Mouse (Mus musculus): Measurements from ENCODE around the gene Prr18.
A peak's percentile ranks its signal among the peaks of the same experiment; 100 is the strongest.

Prr18 gene

DNA sequence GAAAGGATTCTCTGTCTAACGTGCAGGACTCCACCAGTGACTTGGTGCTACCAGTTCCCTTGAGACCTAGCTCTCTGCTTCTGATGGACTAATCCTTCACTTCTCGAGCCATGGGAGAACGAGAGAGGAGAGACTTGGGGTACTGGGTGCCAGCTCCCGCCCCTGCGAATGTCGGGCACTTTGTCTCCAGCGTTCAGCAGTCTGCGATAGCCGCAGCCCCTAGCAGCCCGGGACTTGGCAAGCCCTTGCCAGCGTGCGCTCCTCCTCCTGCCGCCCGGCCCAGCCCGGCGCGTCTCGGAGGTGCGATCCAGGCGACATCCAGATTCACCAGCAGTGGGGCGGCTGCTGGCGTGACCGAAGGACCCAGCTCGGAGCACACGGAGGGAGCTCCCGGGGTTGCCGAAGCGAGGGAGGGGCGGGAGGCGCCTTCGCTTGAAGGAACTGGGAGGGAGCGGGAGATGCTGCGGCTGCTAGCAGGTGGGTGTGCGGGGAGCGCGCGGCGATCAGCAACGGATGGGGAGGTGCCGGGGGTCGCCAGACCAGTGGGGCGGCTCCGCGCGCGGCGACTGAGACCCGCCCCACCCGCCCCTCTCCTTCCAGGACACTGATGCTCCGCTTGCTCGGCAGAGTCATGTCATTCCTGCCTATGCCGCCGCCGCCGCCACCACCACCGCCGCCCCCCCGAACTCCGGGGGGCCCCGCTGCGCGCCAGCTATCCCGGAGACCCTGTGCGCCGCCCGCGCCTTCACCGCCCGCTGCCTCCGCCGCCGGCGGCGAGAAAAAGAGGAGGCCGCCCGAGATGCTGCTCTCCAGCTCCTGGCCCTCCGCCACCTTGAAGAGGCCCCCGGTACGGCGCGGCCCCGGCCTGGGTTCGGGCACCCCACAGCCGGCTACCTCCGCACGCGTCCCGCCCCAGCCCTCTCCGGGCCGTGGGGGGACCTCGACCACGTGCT is 3.4 kb downstream of the Prr18 start:
- no peak for DNase-seq (ENCODE audit: low spot score)

- DNase-seq (ENCODE audit: low spot score), result no peak
Observed at GRCm38 (mm10) chr17:8341360-8341963, 4.2 kb downstream of the Prr18 start.

GRCm38 (mm10) chr17:8342706-8343105 is 5.4 kb downstream of the Prr18 start:
- DNase-seq (ENCODE audit: low spot score), result no peak

DNA sequence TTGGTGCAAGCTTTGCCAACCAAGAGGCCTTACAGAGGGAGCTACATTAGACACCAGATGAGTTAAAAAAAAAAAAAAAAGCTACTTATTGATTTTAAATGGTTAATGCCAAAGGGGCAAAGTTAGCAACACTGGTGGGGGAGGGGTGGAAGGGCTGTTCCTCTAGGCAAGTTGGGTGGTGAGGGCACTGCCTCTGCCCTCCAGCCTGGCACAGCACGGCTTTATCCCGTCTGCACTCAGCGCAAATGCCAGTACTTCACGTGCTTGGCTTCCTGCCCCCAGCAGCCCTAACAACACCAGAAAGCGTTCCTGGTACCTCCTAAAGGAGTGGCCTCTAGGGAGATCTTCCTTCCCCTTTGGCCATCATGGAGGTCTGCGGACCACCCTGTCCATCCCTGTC is 6.2 kb downstream of the Prr18 start:
- DNase-seq (ENCODE audit: low spot score), result no peak

DNA sequence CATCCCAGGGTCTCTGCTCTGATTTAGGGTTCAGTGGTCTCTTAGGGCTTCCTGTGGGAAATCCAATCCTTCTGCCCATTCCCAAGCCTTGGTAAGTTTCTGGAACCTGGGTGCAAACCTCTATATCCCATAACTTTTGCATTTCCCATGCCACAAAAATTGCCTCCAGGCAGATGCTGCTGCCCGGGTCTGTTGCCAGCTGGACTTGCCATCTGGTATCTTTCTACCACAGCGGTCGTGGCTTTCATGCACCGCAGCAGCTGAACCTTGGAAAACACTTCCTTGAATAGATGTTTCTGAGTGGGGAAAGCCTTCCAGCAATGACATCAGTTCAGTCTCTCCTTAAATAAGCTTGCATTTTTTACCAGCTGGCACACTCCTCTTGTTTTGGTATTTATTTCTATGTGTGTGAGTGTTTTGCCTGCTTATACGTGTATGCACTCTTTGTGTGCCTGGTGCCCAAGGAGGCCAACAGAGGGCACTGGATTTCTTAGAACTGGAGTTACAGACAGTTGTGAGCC is 10.6 kb downstream of the Prr18 start:
- no peak for DNase-seq (ENCODE audit: low spot score)

GRCm38 (mm10) chr17:8348941-8349340 is 11.7 kb downstream of the Prr18 start:
- DNase-seq (ENCODE audit: low spot score), result no peak

- no peak for DNase-seq (ENCODE audit: low spot score)
Observed at GRCm38 (mm10) chr17:8351088-8351487, 13.8 kb downstream of the Prr18 start.

DNA sequence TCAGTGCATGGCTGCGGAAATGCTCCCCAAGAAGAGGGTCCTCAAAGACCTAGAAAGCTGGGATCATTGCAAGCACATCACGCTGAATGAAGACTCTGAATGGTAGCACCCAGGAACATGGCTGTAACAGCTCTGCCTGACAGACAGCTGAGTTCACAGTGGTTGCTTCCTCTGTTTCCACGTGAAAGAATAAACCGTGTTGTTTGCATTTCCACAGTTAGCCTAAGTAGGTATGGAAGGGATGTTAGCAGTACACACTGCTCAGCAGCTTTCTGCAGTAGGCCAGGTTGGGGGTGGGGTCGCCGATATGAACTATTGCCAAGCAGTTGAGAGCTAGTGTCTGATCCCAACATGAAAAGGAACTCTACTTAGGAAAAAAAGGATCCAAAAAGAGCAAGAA is 18.4 kb downstream of the Prr18 start, which contains the start of gene T2:
Gene T2 (plus strand): TSS at position 301 of the 400 bp plus-strand sequence.
- DNase-seq (ENCODE audit: low spot score), result no peak

DNA sequence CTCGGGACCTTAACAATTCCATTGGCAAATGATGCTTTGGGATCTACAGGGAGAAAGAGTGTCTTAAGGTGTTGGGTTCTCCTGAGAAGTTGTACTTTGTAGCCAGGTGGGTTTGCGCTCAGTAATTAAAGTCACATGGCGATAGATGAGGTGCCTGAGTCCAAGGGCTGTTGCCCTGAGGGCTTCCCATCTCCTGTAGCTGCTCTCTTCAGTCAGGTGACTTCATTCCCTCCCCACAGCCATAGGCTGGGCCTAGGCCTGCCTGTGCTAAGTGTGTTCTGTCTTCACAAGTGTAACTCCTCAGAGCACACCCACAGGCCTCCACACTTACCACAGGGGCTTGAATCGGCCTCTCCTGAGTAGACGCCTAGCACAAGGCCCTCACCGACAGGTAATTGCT is 20.2 kb downstream of the Prr18 start:
- no peak for DNase-seq (ENCODE audit: low spot score)

DNA sequence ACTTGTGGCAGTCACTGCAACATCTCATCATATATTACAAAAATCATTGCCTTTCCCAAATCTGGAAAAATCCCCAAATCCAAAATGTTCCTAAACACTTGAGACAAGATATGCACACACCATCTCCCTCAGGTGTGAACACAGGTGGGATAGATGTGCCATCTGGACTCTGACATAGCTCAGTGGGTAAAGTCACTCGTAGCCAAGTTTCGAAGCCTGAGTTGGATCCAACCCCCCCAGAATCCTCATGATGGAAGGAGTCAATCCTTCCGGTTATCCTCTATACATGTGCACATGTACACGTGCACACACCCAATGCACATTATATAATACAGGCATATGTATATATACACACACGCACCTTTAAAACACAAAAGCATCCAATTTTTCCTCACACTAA is 23.6 kb downstream of the Prr18 start:
- no peak for DNase-seq (ENCODE audit: low spot score)

GRCm38 (mm10) chr17:8361281-8362103 is 24.2 kb downstream of the Prr18 start:
- DNase-seq (ENCODE audit: low spot score), result no peak

DNA sequence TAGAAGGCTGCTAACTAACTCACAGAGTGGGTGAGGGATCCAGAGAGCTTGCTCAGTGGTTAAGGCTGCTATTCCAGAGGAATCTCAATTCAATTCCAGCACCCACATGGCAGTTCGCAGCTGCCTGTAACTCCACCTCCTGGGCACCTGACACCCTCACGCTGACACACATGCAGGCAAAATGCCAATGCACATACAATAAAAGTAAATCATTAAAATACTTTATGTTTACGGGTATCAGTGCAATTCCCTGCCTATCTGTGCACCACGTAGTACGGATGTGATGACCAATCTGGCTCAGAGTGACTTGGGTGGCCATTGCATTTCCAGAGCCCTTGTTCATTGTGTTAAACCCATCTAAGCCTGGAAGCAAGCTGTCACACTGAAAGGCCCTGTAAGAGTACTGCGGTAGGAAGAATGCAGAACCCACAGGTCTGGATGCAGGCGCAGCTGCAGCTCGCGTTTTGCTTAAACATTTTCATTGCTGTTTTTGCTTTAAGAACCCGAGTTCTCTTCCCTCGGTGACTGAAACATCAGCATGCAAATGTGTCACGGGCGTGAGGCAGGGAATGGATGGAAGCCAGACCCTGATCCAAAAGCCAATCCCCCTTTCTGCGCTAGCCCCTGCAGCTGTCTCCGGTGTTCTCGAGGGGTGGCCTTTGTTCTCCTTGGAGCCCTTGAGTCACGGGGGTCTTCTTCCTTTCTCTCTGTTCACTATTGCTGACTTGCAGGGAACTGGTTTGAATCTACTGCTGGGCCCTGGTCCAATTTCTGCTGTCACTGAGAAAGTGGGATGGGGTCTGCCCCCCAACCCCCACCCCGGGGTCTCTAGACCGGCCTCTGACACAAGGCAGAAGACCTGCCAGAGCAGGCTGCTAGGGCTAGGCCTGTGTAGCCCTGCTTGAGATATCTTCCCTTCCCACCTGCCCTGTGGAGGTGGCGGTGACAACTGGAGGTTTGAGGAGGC is 30.5 kb downstream of the Prr18 start:
- no peak for DNase-seq (ENCODE audit: low spot score)

GRCm38 (mm10) chr17:8368570-8368969 is 31.3 kb downstream of the Prr18 start:
- no peak for DNase-seq (ENCODE audit: low spot score)

DNA sequence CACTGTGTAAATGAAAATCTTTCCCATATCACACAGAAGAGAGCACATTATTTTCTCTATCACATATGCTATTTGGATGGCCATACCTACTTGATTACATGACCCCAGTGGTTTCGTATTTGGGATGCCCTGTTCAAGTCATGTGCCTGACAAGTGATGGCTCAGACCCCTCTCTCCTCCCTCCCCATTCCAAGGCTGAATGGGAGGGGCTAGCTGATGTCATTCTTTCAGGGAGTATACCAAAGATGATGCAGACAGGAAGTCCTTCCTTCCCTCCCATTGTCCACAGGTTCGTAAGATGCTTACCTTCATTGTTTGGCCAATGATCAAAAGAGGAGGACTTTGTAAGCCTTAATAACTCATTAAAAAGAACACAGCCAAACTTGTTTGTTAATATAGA is 31.9 kb downstream of the Prr18 start:
- DNase-seq (ENCODE audit: low spot score), result no peak

- DNase-seq (ENCODE audit: low spot score), result no peak
Observed at GRCm38 (mm10) chr17:8370634-8371229, 33.5 kb downstream of the Prr18 start.

GRCm38 (mm10) chr17:8371834-8372233 is 34.6 kb downstream of the Prr18 start:
- no peak for DNase-seq (ENCODE audit: low spot score)

GRCm38 (mm10) chr17:8372286-8373046 is 35.2 kb downstream of the Prr18 start:
- peak; percentile 45 for DNase-seq (ENCODE audit: low spot score)

- DNase-seq (ENCODE audit: low spot score), result no peak
Observed at GRCm38 (mm10) chr17:8377298-8377697, 40.0 kb downstream of the Prr18 start.

- no peak for DNase-seq (ENCODE audit: low spot score)
Observed at GRCm38 (mm10) chr17:8385441-8385840, 48.2 kb downstream of the Prr18 start.

DNA sequence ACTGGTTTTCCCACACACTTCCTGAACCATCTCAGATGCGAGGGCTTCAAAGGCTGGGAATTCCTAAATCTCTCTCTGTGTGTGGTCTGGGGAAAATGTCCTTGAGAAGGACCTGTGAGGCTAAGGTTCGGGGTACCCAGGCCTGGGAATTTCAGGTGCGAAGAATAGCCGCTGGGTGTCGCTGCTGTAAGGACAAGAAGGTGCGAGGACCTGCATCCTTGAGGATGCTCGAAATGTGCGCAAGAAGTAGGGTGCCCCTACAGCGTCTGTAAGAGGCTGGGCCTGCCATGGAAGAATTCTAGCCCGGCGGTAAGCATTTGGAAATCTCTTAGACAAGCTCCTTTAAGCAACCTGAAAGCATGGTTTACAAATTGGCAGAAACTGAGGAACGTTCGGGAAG is 51.2 kb downstream of the Prr18 start:
- DNase-seq (ENCODE audit: low spot score), result no peak
